Mouse (Mus musculus): ENCODE measurements around the gene Sf1. TPM values are rescaled to one million over a fixed set of nuclear protein-coding genes. Genes with fewer than 3 reads are reported as not detected.

The Sf1 gene
- total and polyA plus RNA-seq, 3 experiments, result 141 to 350 (median 286) TPM

DNA sequence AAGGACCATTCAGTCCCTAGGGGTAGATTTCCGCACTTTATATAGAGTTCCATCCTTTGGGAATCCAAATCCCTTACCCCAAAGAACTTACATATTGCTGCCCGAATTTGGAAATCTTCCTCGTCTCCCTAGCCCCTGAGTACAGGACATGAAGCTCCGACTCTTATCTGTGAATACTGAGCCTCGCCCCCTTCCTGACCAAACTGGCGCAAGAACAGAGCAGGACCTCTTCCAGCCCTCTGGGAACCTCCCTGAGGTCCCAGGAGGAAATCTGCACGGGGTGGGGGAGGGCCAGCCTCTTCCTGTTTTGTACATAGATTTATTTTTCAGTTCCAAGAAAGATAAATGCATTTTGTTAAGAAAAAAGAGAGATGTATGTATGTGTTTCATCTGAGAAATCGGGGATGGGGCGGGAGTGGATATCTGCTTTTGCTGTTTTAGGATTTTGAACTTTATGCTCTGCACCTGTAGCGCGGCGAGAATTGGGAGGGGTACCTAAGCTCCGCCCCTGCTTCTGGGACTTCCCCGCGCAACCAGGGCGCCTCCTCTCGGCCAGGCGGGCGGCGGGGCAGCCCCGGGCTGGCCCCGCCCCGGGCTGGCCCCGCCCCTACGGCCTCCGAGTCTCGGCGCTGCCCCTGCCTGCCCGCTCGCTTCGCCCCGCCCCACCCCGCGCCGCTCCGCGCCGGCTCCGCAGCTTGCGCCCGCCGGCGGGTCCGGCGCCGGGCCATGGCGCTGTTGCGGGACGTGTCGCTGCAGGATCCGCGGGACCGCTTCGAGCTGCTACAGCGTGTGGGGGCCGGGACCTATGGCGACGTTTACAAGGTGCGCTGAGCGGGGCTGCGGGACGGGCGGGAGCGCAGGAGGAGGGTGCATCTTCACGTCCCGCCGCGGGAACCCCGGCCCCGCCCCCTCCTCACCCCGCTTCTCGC is 22.7 kb upstream of the Sf1 start, which contains the start of gene Map4k2:
Map4k2 (plus strand) TSS at position 612 of the 929 bp plus-strand sequence.
- peak; percentile 94 for DNase-seq

- DNase-seq, result no peak
These were observed 21.9 kb upstream of the Sf1 start for GRCm38 (mm10) chr19:6341453-6342077.

- DNase-seq, result no peak
These were observed 21.1 kb upstream of the Sf1 start for GRCm38 (mm10) chr19:6342276-6342933.

GRCm38 (mm10) chr19:6343066-6343925 is 20.2 kb upstream of the Sf1 start:
- no peak for DNase-seq

- no peak for DNase-seq
These were observed 19.5 kb upstream of the Sf1 start for GRCm38 (mm10) chr19:6343996-6344395.

GRCm38 (mm10) chr19:6346023-6346422 is 17.5 kb upstream of the Sf1 start:
- no peak for DNase-seq

- no peak for DNase-seq
These were observed 16.8 kb upstream of the Sf1 start for GRCm38 (mm10) chr19:6346661-6347060.

DNA sequence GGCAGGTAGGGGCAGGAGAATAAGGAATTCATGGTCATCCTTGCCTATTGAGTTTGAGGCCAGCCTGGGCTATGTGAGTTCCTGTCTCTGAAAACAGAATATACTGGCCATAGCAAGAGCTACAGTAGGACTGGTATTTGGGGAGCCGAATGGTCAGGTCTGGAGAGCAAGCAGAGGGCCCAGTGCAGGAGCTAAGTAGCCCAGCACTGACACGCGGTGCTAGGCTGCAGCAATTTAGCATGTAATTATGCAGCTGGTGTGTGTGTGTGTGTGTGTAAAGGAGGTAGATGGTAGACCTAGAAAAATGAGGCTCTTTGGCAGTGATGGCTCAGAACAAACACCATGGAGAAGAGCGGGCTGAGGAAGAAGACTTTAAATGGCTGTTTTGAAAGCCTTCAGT is 15.9 kb upstream of the Sf1 start:
- DNase-seq, result no peak

- no peak for DNase-seq
These were observed 14.8 kb upstream of the Sf1 start for GRCm38 (mm10) chr19:6348717-6349116.

GRCm38 (mm10) chr19:6349215-6349983 is 14.1 kb upstream of the Sf1 start:
- DNase-seq, result peak; percentile 71

DNA sequence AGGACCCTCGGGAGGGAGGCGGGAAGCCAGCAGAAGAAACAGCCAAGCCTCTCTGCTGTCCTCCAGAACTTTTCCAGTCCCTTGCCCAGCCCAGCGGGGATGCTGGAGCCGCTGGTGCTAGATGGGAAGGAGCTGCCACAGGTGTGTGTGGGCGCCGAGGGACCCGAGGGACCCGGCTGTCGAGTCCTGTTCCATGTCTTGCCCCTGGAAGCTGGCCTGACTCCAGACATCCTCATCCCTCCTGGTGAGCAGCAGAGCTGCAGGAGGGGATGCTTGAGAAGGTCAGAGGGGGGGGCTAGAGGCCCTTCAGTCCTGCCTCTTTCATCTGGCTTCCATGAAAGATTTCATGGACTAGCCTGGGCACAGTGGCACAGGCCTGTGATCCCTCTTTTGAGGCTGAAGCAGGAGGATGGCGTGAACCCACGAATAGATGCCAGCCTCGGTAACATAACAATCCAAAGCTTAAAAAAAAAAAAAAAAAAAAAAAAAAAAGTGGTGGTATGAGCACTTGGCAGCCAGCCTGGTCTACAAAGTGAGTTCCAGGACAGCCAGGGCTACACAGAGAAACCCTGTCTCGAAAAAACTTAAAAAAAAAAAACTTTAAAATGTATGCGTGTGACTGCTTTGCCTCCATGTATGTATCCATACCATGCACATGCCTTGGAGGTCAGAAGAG is 11.9 kb upstream of the Sf1 start:
- no peak for DNase-seq

DNA sequence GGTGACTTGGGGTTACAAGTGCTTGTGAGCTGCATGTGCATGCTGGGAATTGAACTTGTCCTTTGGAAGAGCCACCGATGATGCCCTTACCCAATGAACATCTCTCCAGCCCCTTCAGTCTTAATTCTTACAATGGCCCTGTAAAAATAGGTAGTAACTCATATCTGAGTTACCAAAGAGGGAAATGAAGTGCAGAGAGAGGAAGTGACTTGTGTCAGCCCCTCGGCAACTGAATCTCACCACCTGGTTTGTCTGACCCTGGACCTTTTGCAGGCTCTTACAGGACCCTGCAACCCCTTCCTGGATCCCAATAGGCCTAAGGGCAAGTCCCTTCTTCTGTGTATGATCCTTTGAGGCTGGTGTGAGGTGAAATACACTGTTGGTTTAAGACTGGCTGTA is 11.4 kb upstream of the Sf1 start:
- no peak for DNase-seq

- no peak for DNase-seq
These were observed 9.5 kb upstream of the Sf1 start for GRCm38 (mm10) chr19:6354030-6354429.

- DNase-seq, result no peak
These were observed 2.2 kb upstream of the Sf1 start for GRCm38 (mm10) chr19:6361291-6361690.

GRCm38 (mm10) chr19:6363091-6363410 is 439 bp upstream of the Sf1 start:
- DNase-seq, result no peak

DNA sequence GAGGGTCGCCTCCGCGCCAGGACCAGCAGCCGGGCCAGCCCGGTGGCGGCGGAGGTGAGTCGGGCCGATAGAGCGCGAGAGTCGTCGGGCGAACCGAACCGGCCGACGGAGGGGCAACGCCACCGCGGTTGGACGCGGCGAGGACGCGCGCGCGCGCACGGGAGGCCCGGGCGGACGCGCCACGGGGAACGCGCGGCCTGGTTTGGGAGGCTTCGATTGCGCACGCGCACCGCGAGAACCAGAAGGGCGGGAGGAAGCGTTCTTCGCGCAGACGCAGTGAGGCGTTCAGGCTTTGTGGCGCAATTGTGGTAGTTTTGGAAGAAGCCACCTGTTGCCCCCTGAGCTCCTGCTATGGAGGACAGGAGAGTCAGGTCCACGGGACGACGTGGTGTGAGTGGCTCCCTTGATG is 831 bp downstream of the Sf1 start:
- peak; percentile 95 for DNase-seq

DNA sequence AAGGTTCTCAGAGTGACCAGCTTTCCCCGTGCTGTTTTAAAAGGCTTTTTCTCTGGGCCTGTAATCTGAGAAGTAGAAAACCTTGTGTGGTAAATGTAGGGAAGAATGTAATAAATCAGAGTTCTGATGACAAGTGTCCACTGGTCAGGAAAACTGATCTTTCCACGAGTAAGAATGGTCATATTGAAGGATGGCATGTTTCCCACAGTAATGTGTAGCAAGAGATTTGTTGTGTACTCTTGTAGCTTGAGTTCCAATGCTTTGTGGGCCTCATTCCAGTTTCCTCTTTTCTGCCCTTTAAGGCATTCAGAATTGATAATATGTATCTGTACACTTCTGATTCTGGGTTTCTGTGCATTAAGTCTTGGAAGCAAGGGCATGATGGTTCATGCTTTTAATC is 1.4 kb downstream of the Sf1 start:
- no peak for DNase-seq

DNA sequence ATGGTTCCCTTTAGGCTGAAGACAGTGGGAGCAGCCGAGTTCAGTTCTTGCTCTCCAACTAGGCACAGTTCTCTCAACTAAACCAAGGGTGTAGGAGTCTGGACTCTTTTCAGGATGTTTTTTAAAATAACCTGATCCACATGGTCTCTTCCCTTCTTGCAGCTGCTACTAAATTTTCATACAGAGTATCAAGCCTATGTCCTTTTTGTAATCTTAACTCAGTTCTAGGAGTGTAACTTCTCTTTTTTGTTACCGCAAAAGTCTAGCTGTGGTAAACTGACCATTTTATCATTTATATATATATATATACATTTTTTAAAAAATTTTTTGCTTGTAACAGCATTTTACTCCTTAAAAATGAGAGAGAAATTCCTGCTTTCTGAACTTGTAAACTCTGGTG is 6.7 kb downstream of the Sf1 start:
- no peak for DNase-seq

DNA sequence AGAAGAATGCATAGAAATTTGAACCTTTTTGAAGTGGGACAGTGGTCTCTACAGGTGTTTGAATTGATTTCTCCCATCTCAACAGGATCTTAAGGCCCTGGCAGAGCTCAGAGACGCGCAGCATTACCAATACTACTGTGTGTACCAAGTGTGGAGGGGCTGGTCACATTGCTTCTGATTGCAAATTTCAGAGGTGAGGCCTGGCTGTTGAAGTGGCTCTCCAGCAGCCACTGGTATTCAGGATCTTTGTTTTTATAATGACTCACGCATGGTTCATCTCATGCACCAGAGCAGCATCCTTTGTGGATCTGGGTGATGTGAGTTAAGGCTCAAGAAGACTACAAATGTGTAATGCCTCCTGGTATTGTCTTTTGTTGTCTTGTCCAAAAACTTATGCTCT is 8.9 kb downstream of the Sf1 start:
- no peak for DNase-seq

DNA sequence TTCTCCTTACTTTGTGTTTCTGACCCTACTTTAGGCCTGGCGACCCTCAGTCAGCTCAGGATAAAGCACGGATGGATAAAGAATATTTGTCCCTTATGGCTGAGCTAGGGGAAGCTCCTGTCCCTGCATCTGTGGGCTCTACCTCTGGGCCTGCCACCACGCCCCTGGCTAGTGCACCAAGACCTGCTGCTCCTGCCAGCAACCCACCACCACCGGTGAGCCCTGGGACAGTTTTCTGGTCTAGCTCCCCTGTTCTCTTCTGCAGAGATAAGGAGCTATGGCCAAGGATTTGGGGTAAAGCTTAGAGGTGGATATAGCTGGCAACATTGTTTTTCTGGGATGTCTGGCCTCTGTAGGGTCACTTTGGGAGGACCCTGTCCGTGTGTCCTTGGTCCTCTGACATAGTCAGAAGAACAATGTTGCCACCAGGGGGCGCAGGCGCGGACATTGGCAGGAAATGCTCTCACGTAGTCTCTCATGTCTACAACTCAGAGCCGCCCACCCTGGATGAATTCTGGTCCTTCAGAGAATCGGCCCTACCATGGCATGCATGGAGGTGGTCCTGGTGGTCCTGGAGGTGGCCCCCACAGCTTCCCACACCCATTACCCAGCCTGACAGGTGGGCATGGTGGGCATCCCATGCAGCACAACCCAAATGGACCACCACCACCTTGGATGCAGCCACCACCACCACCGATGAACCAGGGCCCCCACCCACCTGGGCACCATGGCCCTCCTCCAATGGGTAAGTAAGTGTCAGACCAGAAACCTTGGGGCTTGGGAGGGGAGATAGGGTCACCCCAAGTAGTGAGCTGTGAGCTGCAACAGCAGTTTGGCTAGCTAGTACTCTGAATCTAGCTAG is 10.3 kb downstream of the Sf1 start:
- peak; percentile 81 for DNase-seq

All from adrenal gland, adult 2 months (tissue).